Mouse (Mus musculus): ENCODE results near the gene Cacnb3. TPM values are rescaled to one million over a fixed set of nuclear protein-coding genes. Genes with fewer than 3 reads are reported as not detected.

Cacnb3 gene
- polyA plus RNA-seq, 1 experiment from 2014 or later: 41.3 TPM

DNA sequence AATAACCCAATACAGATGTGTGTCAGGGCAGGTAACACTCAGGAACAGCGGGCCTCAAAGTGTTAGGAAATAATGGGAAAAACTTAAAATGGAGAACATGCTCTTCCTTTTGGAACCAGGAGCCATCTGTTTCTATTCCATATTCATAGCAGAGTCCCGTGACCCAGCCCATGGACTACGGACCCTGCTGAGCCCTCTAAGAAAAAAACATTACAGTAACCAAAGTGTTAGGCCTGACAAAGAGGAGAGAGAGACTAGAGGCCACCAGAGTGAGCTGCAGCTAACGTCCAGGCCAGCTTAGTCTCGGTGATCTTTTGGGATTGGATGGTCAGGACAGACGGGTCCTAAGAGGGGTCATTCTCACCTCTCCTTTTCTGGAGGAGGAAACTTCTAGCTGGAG lies 15.7 kb upstream of the Cacnb3 start:
- Histone ChIP-seq H3K36me3 (ENCODE audit: control insufficient read depth, insufficient read depth, low read length) (no peaks in the 10 kb centered on the region), H3K27ac (ENCODE audit: low read depth, low read length) (no peak overlapping the region), H3K9me3 (ENCODE audit: control insufficient read depth, low read length) (no peaks in the 10 kb centered on the region), H3K27me3 (ENCODE audit: control insufficient read depth, insufficient read depth, low read length) (no peaks in the 10 kb centered on the region; the same call in 1 of the 2 replicates), H3K9ac (ENCODE audit: low read depth, low read length) (0 out of 2 replicates have a peak overlapping the region, but pooled peaks have one; percentile 2), H3K4me1 (replicated peaks; ENCODE audit: control insufficient read depth, insufficient read depth, low read length) (no peaks in the 10 kb centered on the region), H3K4me3 (ENCODE audit: low read depth, low read length) (no peak overlapping the region), H3K4me2 (replicated peaks; ENCODE audit: low read depth, low read length) (no peak overlapping the region)
- no peak for DNase-seq (ENCODE audit: low spot score)
- no peak for ATAC-seq (ENCODE audit: low FRiP score)
- 50% methylated on average over 6 of the region's 6 CpGs for WGBS

- Histone ChIP-seq H3K36me3 (ENCODE audit: control insufficient read depth, insufficient read depth, low read length) (no peaks in the 10 kb centered on the region), H3K9me3 (ENCODE audit: control insufficient read depth, low read length) (no peaks in the 10 kb centered on the region), H3K27me3 (ENCODE audit: control insufficient read depth, insufficient read depth, low read length) (no peaks in the 10 kb centered on the region; the same call in 1 of the 2 replicates), H3K4me3 (ENCODE audit: low read depth, low read length) (no peak overlapping the region), H3K27ac (ENCODE audit: low read depth, low read length) (no peak overlapping the region), H3K4me1 (replicated peaks; ENCODE audit: control insufficient read depth, insufficient read depth, low read length) (no peaks in the 10 kb centered on the region), H3K9ac (ENCODE audit: low read depth, low read length) (no peak overlapping the region), H3K4me2 (replicated peaks; ENCODE audit: low read depth, low read length) (no peak overlapping the region)
- DNase-seq (ENCODE audit: low spot score) (no peak), ATAC-seq (ENCODE audit: low FRiP score) (no peak)
- WGBS: 65% methylated on average over 6 of the region's 6 CpGs
These were observed 14.9 kb upstream of the Cacnb3 start for GRCm38 (mm10) chr15:98615751-98616150.

- Histone ChIP-seq H3K9me3 (ENCODE audit: control insufficient read depth, low read length) (no peaks in the 10 kb centered on the region), H3K27ac (ENCODE audit: low read depth, low read length) (no peak overlapping the region), H3K4me1 (replicated peaks; ENCODE audit: control insufficient read depth, insufficient read depth, low read length) (no peaks in the 10 kb centered on the region), H3K4me2 (replicated peaks; ENCODE audit: low read depth, low read length) (no peak overlapping the region), H3K4me3 (ENCODE audit: low read depth, low read length) (no peak overlapping the region), H3K36me3 (ENCODE audit: control insufficient read depth, insufficient read depth, low read length) (no peaks in the 10 kb centered on the region), H3K27me3 (ENCODE audit: control insufficient read depth, insufficient read depth, low read length) (no peaks in the 10 kb centered on the region; the same call in 1 of the 2 replicates), H3K9ac (ENCODE audit: low read depth, low read length) (no peak overlapping the region)
- ATAC-seq (ENCODE audit: low FRiP score): peak; percentile 25; the same call in 1 of the 2 replicates
- DNase-seq (ENCODE audit: low spot score): no peak
- WGBS: 48% methylated on average over 20 of the region's 20 CpGs
These were observed 14.1 kb upstream of the Cacnb3 start for GRCm38 (mm10) chr15:98616362-98617175.

DNA sequence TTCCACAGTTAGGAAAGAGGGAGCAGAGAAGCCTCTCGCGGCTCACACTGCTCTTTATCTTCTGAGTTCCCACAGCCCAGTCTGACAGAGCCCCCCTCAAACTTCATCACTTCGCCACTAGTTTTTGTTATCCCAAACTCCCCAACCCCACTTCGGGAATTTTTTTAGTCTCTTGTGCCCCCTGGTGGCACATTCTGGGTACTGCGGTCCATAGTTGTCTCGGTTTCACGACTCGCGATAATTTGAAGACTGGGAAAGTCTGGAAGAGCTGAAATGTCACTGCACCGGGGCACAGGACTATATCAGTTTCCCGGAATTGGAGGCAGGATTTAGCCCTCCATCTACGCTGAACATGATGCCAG lies 13.5 kb upstream of the Cacnb3 start:
- Histone ChIP-seq H3K27ac (ENCODE audit: low read depth, low read length) (no peak overlapping the region), H3K4me2 (replicated peaks; ENCODE audit: low read depth, low read length) (no peak overlapping the region)

DNA sequence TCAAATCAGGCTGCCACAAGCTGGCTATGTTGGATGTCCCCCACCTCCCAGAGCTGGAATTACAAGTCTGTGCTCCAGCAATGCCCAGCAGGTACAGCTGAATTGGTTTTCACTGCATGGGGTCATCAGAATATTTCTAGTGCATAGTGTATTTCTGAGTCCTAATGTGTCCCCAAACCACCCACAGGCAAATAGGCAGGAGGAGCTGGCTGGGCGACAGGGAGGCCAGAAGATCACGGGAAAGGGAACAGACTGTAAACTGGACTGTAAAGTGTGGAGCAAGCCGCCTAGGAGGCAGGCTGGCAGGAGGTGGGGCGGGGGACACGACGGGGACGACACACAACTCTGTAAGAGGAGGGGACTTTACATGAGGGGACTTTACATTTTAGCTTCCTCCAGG lies 8.4 kb upstream of the Cacnb3 start:
- 10% methylated on average over 7 of the region's 7 CpGs for WGBS
- Histone ChIP-seq H3K4me1 (replicated peaks; ENCODE audit: control insufficient read depth, insufficient read depth, low read length) (no peaks in the 10 kb centered on the region; the same call in 1 of the 2 replicates), H3K4me3 (ENCODE audit: low read depth, low read length) (no peak overlapping the region), H3K27me3 (ENCODE audit: control insufficient read depth, insufficient read depth, low read length) (no peaks in the 10 kb centered on the region; the same call in 1 of the 2 replicates), H3K9me3 (ENCODE audit: control insufficient read depth, low read length) (no peaks in the 10 kb centered on the region), H3K9ac (ENCODE audit: low read depth, low read length) (no peak overlapping the region), H3K4me2 (replicated peaks; ENCODE audit: low read depth, low read length) (no peak overlapping the region), H3K36me3 (ENCODE audit: control insufficient read depth, insufficient read depth, low read length) (no peaks in the 10 kb centered on the region), H3K27ac (ENCODE audit: low read depth, low read length) (no peak overlapping the region)
- no peak for ATAC-seq (ENCODE audit: low FRiP score)
- DNase-seq (ENCODE audit: low spot score): no peak

More for the DNA sequence above, 13.5 kb upstream of the Cacnb3 start:
- Histone ChIP-seq H3K4me1 (replicated peaks; ENCODE audit: control insufficient read depth, insufficient read depth, low read length) (no peaks in the 10 kb centered on the region; the same call in 1 of the 2 replicates), H3K27me3 (ENCODE audit: control insufficient read depth, insufficient read depth, low read length) (no peaks in the 10 kb centered on the region; the same call in 1 of the 2 replicates), H3K9me3 (ENCODE audit: control insufficient read depth, low read length) (no peaks in the 10 kb centered on the region), H3K9ac (ENCODE audit: low read depth, low read length) (no peak overlapping the region), H3K36me3 (ENCODE audit: control insufficient read depth, insufficient read depth, low read length) (no peaks in the 10 kb centered on the region), H3K4me3 (ENCODE audit: low read depth, low read length) (no peak overlapping the region)
- DNase-seq (ENCODE audit: low spot score) (peak; percentile 93), ATAC-seq (ENCODE audit: low FRiP score) (0 out of 2 replicates have a peak, but pooled peaks have one; percentile 17)
- under 1% methylated on average over 12 of the region's 12 CpGs for WGBS

DNA sequence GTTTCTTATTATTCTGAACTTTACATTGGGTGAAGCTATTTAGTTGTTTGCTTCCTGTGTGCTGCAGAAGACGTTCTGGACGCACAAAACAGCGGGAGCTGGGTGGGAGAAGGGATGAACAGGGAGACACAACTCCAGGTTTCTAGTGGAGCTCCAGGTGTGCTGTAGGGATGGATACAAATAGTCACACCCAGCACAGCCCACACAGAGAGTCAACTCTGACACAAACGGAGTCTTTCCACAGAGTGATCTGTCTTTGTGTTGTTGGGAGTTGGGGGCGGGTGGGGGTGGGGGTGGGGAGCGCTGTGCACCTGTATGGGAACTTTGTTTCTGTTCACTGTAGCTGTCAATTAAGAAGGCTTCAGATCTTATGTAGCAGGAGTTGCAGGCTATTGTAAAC lies 7.9 kb upstream of the Cacnb3 start:
- DNase-seq (ENCODE audit: low spot score): no peak
- H3K27ac ChIP-seq (ENCODE audit: low read depth, low read length): no peak overlapping the region
- H3K27me3 ChIP-seq (ENCODE audit: control insufficient read depth, insufficient read depth, low read length): no peaks in the 10 kb centered on the region; the same call in 1 of the 2 replicates
- no peaks in the 10 kb centered on the region for H3K9me3 ChIP-seq (ENCODE audit: control insufficient read depth, low read length)
- H3K9ac ChIP-seq (ENCODE audit: low read depth, low read length): no peak overlapping the region
- WGBS: 22% methylated on average over 6 of the region's 6 CpGs
- no peak overlapping the region for H3K4me2 ChIP-seq (replicated peaks; ENCODE audit: low read depth, low read length)
- H3K4me1 ChIP-seq (replicated peaks; ENCODE audit: control insufficient read depth, insufficient read depth, low read length): no peaks in the 10 kb centered on the region; the same call in 1 of the 2 replicates
- ATAC-seq (ENCODE audit: low FRiP score): no peak
- H3K4me3 ChIP-seq (ENCODE audit: low read depth, low read length): no peak overlapping the region
- H3K36me3 ChIP-seq (ENCODE audit: control insufficient read depth, insufficient read depth, low read length): no peaks in the 10 kb centered on the region

- no peak overlapping the region for H3K4me3 ChIP-seq (ENCODE audit: low read depth, low read length)
- H3K9ac ChIP-seq (ENCODE audit: low read depth, low read length): no peak overlapping the region
- no peak for ATAC-seq (ENCODE audit: low FRiP score)
- no peaks in the 10 kb centered on the region for H3K9me3 ChIP-seq (ENCODE audit: control insufficient read depth, low read length)
- no peak overlapping the region for H3K4me2 ChIP-seq (replicated peaks; ENCODE audit: low read depth, low read length)
- peaks cover under 1% of the 10 kb centered on the region for H3K4me1 ChIP-seq (replicated peaks; ENCODE audit: control insufficient read depth, insufficient read depth, low read length)
- no peak overlapping the region for H3K27ac ChIP-seq (ENCODE audit: low read depth, low read length)
- DNase-seq (ENCODE audit: low spot score): no peak
- no peaks in the 10 kb centered on the region for H3K36me3 ChIP-seq (ENCODE audit: control insufficient read depth, insufficient read depth, low read length)
- 51% methylated on average over 5 of the region's 5 CpGs for WGBS
- H3K27me3 ChIP-seq (ENCODE audit: control insufficient read depth, insufficient read depth, low read length): no peaks in the 10 kb centered on the region
These were observed 7.2 kb upstream of the Cacnb3 start for GRCm38 (mm10) chr15:98623361-98623821.

GRCm38 (mm10) chr15:98626078-98626477 lies 4.6 kb upstream of the Cacnb3 start:
- DNase-seq (ENCODE audit: low spot score) (no peak), ATAC-seq (ENCODE audit: low FRiP score) (no peak)
- no peak overlapping the region for H3K4me2 ChIP-seq (replicated peaks; ENCODE audit: low read depth, low read length)
- H3K36me3 ChIP-seq (ENCODE audit: control insufficient read depth, insufficient read depth, low read length): no peaks in the 10 kb centered on the region
- peaks cover 8% of the 10 kb centered on the region for H3K4me1 ChIP-seq (replicated peaks; ENCODE audit: control insufficient read depth, insufficient read depth, low read length)
- peaks cover 13% of the 10 kb centered on the region for H3K27me3 ChIP-seq (ENCODE audit: control insufficient read depth, insufficient read depth, low read length)
- no peaks in the 10 kb centered on the region for H3K9me3 ChIP-seq (ENCODE audit: control insufficient read depth, low read length)
- H3K4me3 ChIP-seq (ENCODE audit: low read depth, low read length): no peak overlapping the region
- WGBS: 24% methylated on average over 8 of the region's 8 CpGs
- no peak overlapping the region for H3K27ac ChIP-seq (ENCODE audit: low read depth, low read length)
- H3K9ac ChIP-seq (ENCODE audit: low read depth, low read length): no peak overlapping the region
